Mouse (Mus musculus): ENCODE data around the gene Tns1. TPM values are rescaled to one million over a fixed set of nuclear protein-coding genes. Genes with fewer than 3 reads are reported as not detected.

The Tns1 gene
- total and polyA plus RNA-seq, 3 experiments, result 0.40 to 3.6 (median 0.89) TPM

- peaks cover 7% of the 10 kb centered on the region for H3K27me3 ChIP-seq (replicated peaks)
- H3K4me2 ChIP-seq (ENCODE audit: insufficient read depth, low read depth, poor library complexity, severe bottlenecking), result no peak overlapping the region
- H3K79me2 ChIP-seq (replicated peaks; ENCODE audit: control insufficient read depth, extremely low read depth, insufficient read depth, poor library complexity, severe bottlenecking), result no peaks in the 10 kb centered on the region
- in situ Hi-C loops (cut with MboI; ENCODE audit: low pct_ligation_motif_present, low pct_unique_long_range_greater_than_20kb, low sequenced_read_pairs) (loop anchor here (10.0 kb wide), 1 partner anchor 85 kb away; no protein-coding TSS in a partner anchor), dilution Hi-C loops (cut with MboI; ENCODE audit: extremely low pct_ligation_motif_present, extremely low pct_unique_long_range_greater_than_20kb, low sequenced_read_pairs) (no loop called here)
- no peak overlapping the region for H3K9ac ChIP-seq (ENCODE audit: insufficient read depth, low read depth)
- no peak overlapping the region for H3K4me3 ChIP-seq (replicated peaks in 1 of 3; ENCODE audit: low read depth in 2 of 3, low read length in 2 of 3, poor library complexity in 1 of 3)
- no peak overlapping the region for H3K27ac ChIP-seq (ENCODE audit: insufficient read depth, low read depth)
- H3K4me1 ChIP-seq (ENCODE audit: control insufficient read depth in 1 of 2, insufficient read depth in 2 of 2), result peaks cover 0 to 9% of the 10 kb centered on the region in 2 experiments; a peak in 1 of 4 replicates
- TF ChIP-seq TCF12 (IDR thresholded peaks at IDR 0.05; ENCODE audit: low read depth, low read length), result no peak
- TF ChIP-seq NELFE (IDR thresholded peaks at IDR 0.05; ENCODE audit: low read depth, low read length), result no peak
- no peak for TF ChIP-seq KAT2A (IDR thresholded peaks at IDR 0.05; ENCODE audit: insufficient replicate concordance, low read length)
- TF ChIP-seq CHD1 (IDR thresholded peaks at IDR 0.05; ENCODE audit: low read depth, low read length), result no peak
- TF ChIP-seq ELF1 (IDR thresholded peaks at IDR 0.05; ENCODE audit: low read depth, low read length), result no peak
- TF ChIP-seq CHD2 (IDR thresholded peaks at IDR 0.05; ENCODE audit: low read length), result no peak
- no peak for TF ChIP-seq MEF2A (IDR thresholded peaks at IDR 0.05; ENCODE audit: borderline replicate concordance, low read depth, low read length)
- no peak for TF ChIP-seq RCOR1 (conservative IDR thresholded peaks at IDR 0.05; ENCODE audit: low read depth, low read length)
- no peak for TF ChIP-seq ZC3H11A (IDR thresholded peaks at IDR 0.05; ENCODE audit: low read depth, low read length)
- H3K36me3 ChIP-seq (replicated peaks in 1 of 2; ENCODE audit: control insufficient read depth in 1 of 2, insufficient read depth in 1 of 2, low read length in 1 of 2), result no peaks in the 10 kb centered on the region
- DNase-seq (ENCODE audit: extremely low read depth), result no peak
- no peaks in the 10 kb centered on the region for H3K9me3 ChIP-seq (replicated peaks; ENCODE audit: low read length)
Observed at GRCm38 (mm10) chr1:73990024-73990423, 134.2 kb downstream of the Tns1 start.

- Histone ChIP-seq H3K9me3 (replicated peaks; ENCODE audit: low read length) (no peaks in the 10 kb centered on the region), H3K79me2 (replicated peaks; ENCODE audit: control insufficient read depth, extremely low read depth, insufficient read depth, poor library complexity, severe bottlenecking) (no peaks in the 10 kb centered on the region), H3K4me3 (replicated peaks in 1 of 3; ENCODE audit: low read depth in 2 of 3, low read length in 2 of 3, poor library complexity in 1 of 3) (no peak overlapping the region), H3K4me2 (ENCODE audit: insufficient read depth, low read depth, poor library complexity, severe bottlenecking) (no peak overlapping the region), H3K4me1 (ENCODE audit: control insufficient read depth in 1 of 2, insufficient read depth in 2 of 2) (peaks cover 0 to 9% of the 10 kb centered on the region in 2 experiments; a peak in 1 of 4 replicates), H3K36me3 (replicated peaks in 1 of 2; ENCODE audit: control insufficient read depth in 1 of 2, insufficient read depth in 1 of 2, low read length in 1 of 2) (no peaks in the 10 kb centered on the region), H3K27me3 (replicated peaks) (peaks cover 7% of the 10 kb centered on the region), H3K27ac (ENCODE audit: insufficient read depth, low read depth) (no peak overlapping the region), H3K9ac (ENCODE audit: insufficient read depth, low read depth) (no peak overlapping the region)
- no peak for DNase-seq (ENCODE audit: extremely low read depth)
- in situ Hi-C loops (cut with MboI; ENCODE audit: low pct_ligation_motif_present, low pct_unique_long_range_greater_than_20kb, low sequenced_read_pairs) (loop anchor here (5.0 kb wide), 1 partner anchor 85 kb away; no protein-coding TSS in a partner anchor), dilution Hi-C loops (cut with MboI; ENCODE audit: extremely low pct_ligation_motif_present, extremely low pct_unique_long_range_greater_than_20kb, low sequenced_read_pairs) (no loop called here)
- no peak for TF ChIP-seq HCFC1 (IDR thresholded peaks at IDR 0.05; ENCODE audit: low read depth, low read length)
- no peak for TF ChIP-seq MAZ (IDR thresholded peaks at IDR 0.05; ENCODE audit: low read depth, low read length)
- no peak for TF ChIP-seq KAT2A (IDR thresholded peaks at IDR 0.05; ENCODE audit: insufficient replicate concordance, low read length)
- TF ChIP-seq BHLHE40 (IDR thresholded peaks at IDR 0.05; ENCODE audit: low read depth, low read length), result no peak
- TF ChIP-seq IRF4 (IDR thresholded peaks at IDR 0.05; ENCODE audit: low read depth, low read length), result no peak
- TF ChIP-seq CHD2 (IDR thresholded peaks at IDR 0.05; ENCODE audit: low read length), result no peak
- no peak for TF ChIP-seq GABPA (IDR thresholded peaks at IDR 0.05; ENCODE audit: insufficient replicate concordance, low read depth, low read length)
- TF ChIP-seq NRF1 (IDR thresholded peaks at IDR 0.05; ENCODE audit: low read depth, low read length), result no peak
- no peak for TF ChIP-seq USF2 (conservative IDR thresholded peaks at IDR 0.05; ENCODE audit: low read depth, low read length)
- no peak for TF ChIP-seq ZC3H11A (IDR thresholded peaks at IDR 0.05; ENCODE audit: low read depth, low read length)
- no peak for TF ChIP-seq SMC3 (IDR thresholded peaks at IDR 0.05; ENCODE audit: low read depth, low read length)
- TF ChIP-seq MAX (IDR thresholded peaks at IDR 0.05; ENCODE audit: low read length), result no peak
- TF ChIP-seq TCF12 (IDR thresholded peaks at IDR 0.05; ENCODE audit: low read depth, low read length), result no peak
- TF ChIP-seq UBTF (IDR thresholded peaks at IDR 0.05; ENCODE audit: low read depth, low read length), result no peak
- no peak for TF ChIP-seq MXI1 (IDR thresholded peaks at IDR 0.05; ENCODE audit: low read depth, low read length)
- TF ChIP-seq RCOR1 (conservative IDR thresholded peaks at IDR 0.05; ENCODE audit: low read depth, low read length), result no peak
- no peak for TF ChIP-seq ZMIZ1 (IDR thresholded peaks at IDR 0.05; ENCODE audit: low read depth, low read length)
- no peak for TF ChIP-seq ZKSCAN1 (IDR thresholded peaks at IDR 0.05; ENCODE audit: borderline replicate concordance, low read depth, low read length)
- TF ChIP-seq MYC (IDR thresholded peaks at IDR 0.05; ENCODE audit: low read depth, low read length), result no peak
Observed at GRCm38 (mm10) chr1:73987705-73988201, 136.5 kb downstream of the Tns1 start.

Data from CH12.LX (cell line).